Mouse (Mus musculus) gastrocnemius, postnatal 4 days (tissue): ENCODE measurements around the gene Gm26602. TPM values are rescaled to one million over a fixed set of nuclear protein-coding genes. Genes with fewer than 3 reads are reported as not detected.
A peak's percentile ranks its signal among the peaks of the same experiment; 100 is the strongest.
"Not testable (repeated sequence)": the region's sequence is repeated elsewhere in the genome, so short reads cannot be mapped to it uniquely, and the experiment has no call there.

Source experiments
- DNase-seq, 2 experiments: peaks; one replicate each; pipeline ENCODE4 v3.0.0; 2021 to 2022; ENCODE audit warnings: low spot score in 2 of 2, mixed read lengths in 2 of 2
- microRNA-seq: library from miRNA; unstranded; fragments of <30 nt; microRNA quantifications from one replicate; pipeline ENCODE4 v1.2.0, GENCODE M21; 2021
- total RNA-seq, 2 experiments: library from RNA; stranded (reverse); gene quantifications; 2 replicates each; pipeline ENCODE4 v1.2.3; 2021

Gene Gm26602
- total RNA-seq, 2 experiments from 2014 or later: not detected

DNA sequence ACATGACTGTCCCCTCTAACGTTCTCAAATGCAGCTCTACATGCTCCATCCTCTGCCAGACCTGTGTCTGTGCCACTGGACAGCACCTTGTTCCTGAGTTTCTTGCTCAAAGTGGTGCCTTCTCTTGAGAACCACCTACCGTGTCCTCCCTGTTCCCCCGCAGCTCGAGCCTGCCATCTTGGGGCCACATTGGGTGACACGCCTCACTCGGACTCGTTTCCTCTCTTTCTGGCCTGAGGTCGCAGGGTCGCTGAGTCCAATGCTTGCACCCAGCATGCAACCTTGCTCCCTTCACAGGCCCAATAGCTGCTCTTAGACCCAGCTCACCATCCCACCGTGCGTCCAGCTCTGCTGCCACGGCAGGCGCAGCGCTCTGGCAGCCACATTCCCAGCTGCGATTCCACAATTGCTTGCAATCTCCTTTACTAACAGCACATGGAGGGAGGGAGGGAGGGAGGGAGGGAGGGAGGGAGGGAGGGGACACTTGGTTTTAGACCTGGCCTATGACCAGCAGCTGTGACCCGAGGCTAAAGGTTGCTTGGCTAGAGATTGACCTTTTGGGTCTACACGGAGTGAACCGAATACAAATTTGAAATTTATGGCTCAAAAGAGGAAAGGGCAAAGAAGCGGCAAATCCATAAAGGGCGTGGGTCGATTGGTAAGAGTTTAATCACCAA is 47.6 kb downstream of the Gm26602 start:
- peak; percentile 70 to 81 for DNase-seq

DNA sequence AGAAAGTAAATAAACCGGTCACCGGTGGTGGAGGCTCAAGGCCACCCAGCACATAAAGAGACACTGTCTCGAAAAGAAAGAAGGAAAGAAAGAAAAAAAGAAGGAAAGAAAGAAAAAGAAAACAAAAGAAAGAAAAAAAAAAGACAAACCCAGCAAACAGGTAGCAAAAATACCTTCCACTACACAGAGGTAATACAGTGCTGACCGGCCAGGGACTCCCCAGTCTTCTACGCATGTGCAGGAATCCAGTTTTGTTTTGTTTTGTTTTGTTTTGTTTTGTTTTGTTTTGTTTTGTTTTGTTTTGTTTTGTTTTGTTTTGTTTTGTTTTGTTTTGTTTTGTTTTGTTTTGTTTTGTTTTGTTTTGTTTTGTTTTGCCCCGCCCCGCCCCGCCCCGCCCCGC is 48.8 kb downstream of the Gm26602 start:
- not testable (repeated sequence) for DNase-seq

DNA sequence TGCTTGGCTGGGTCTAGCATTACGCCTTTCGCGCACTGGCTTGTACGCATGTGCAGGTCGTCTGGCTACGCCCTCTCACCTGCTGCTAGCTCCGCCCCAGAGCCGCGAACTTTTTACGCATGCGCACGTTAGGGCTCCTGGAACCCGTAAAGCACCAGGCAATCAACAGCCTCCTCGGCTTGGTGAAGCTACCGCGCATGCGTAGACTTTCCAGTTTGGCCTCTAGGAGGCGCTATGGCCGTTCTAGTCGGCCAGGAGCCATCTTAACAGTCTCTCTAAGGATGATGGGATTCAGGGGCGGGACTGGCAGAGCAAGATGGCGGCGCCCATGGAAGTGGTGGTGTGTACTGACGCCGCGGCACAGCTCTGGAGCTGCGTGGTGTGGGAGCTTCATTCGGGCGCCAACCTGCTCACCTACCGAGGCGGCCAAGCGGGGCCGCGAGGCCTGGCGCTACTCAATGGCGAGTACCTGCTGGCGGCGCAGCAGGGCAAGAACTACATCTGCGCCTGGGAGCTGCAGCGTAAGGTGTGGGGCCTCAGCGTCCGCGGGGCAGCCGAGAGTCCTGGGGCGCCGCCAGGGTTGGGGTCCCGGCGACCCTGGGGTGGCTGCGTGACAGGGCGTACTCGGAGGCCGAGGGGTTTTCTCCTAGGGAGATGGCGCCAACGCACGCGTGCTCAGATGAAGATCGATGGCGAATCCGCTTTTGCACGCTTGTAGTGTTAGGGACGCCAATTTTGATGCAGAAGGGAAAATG is 49.4 kb downstream of the Gm26602 start, which contains the start of gene Wdr18:
Wdr18 (plus strand) TSS at position 306 of the 755 bp plus-strand sequence.
- peak; percentile 96 for DNase-seq

Small RNA genes within 50 kb of the gene (microRNA-seq; reads per million reads assigned to microRNA genes)
- not detected for gene Mir6910

Other genes starting within 250 kb of the Gm26602 start
- gene Madcam1, start 246.3 kb upstream of the Gm26602 start, total RNA-seq: under 1 TPM in 1 of 2 experiments, not detected in 1; 0.39 TPM
- gene Tpgs1, start 241.5 kb upstream of the Gm26602 start, total RNA-seq: 10 to 100 TPM; 21.2 to 21.6 TPM
- 100 to 1,000 TPM; 307 to 315 TPM for gene Cdc34, start 228.7 kb upstream of the Gm26602 start, total RNA-seq
- gene Gzmm, start 221.8 kb upstream of the Gm26602 start, total RNA-seq: 1 to 10 TPM; 2.5 to 3.8 TPM
- 100 to 1,000 TPM; 390 to 392 TPM for gene Bsg, start 206.4 kb upstream of the Gm26602 start, total RNA-seq
- gene Hcn2, start 194.2 kb upstream of the Gm26602 start, total RNA-seq: under 1 TPM; 0.96 TPM
- gene Polrmt, start 164.3 kb upstream of the Gm26602 start, total RNA-seq: 10 to 100 TPM; 25.5 to 27.8 TPM
- not detected for gene Fgf22, start 155.8 kb upstream of the Gm26602 start, total RNA-seq
- gene Rnf126, start 143.9 kb upstream of the Gm26602 start, total RNA-seq: 10 to 100 TPM; 45.0 to 52.5 TPM
- gene Fstl3, start 133.6 kb upstream of the Gm26602 start, total RNA-seq: 1 to 10 TPM; 1.1 to 2.1 TPM
- gene Prss57, start 119.9 kb upstream of the Gm26602 start, total RNA-seq: not detected
- gene Palm, start 117.3 kb upstream of the Gm26602 start, total RNA-seq: 10 to 100 TPM; 42.1 to 50.8 TPM
- gene Misp, start 89.9 kb upstream of the Gm26602 start, total RNA-seq: under 1 TPM in 1 of 2 experiments, not detected in 1; 0.42 TPM
- 100 to 1,000 TPM; 167 to 170 TPM for gene Ptbp1, start 56.4 kb upstream of the Gm26602 start, total RNA-seq
- under 1 TPM in 1 of 2 experiments, not detected in 1; 0.47 TPM for gene Prtn3, start 36.4 kb upstream of the Gm26602 start, total RNA-seq
- gene Plppr3, start 36.2 kb upstream of the Gm26602 start, total RNA-seq: 1 to 10 TPM; 1.2 to 1.3 TPM
- under 1 TPM in 1 of 2 experiments, not detected in 1; 0.29 TPM for gene Elane, start 24.6 kb upstream of the Gm26602 start, total RNA-seq
- gene Cfd, start 20.0 kb upstream of the Gm26602 start, total RNA-seq: 100 to 1,000 TPM in 1 of 2 experiments, 10 to 100 TPM in 1; 85.8 to 154 TPM
- 10 to 100 TPM; 39.4 to 41.1 TPM for gene Med16, start 1.9 kb upstream of the Gm26602 start, total RNA-seq
- under 1 TPM; 0.41 to 0.56 TPM for gene Kiss1r, start 6.1 kb downstream of the Gm26602 start, total RNA-seq
- 100 to 1,000 TPM in 1 of 2 experiments, 10 to 100 TPM in 1; 97.9 to 102 TPM for gene R3hdm4, start 10.4 kb downstream of the Gm26602 start, total RNA-seq
- 1 to 10 TPM; 4.5 to 4.9 TPM for gene Arid3a, start 16.2 kb downstream of the Gm26602 start, total RNA-seq
- gene Wdr18, start 49.3 kb downstream of the Gm26602 start, total RNA-seq: 10 to 100 TPM; 27.7 to 28.3 TPM
- under 1 TPM; 0.10 to 0.27 TPM for gene Grin3b, start 59.9 kb downstream of the Gm26602 start, total RNA-seq
- 100 to 1,000 TPM; 109 to 119 TPM for gene Tmem259, start 73.5 kb downstream of the Gm26602 start, total RNA-seq
- gene Cnn2, start 77.7 kb downstream of the Gm26602 start, total RNA-seq: 10 to 100 TPM; 51.0 to 55.0 TPM
- gene Abca7, start 85.6 kb downstream of the Gm26602 start, total RNA-seq: 1 to 10 TPM; 4.8 to 4.9 TPM
- gene Arhgap45, start 105.8 kb downstream of the Gm26602 start, total RNA-seq: 1 to 10 TPM; 4.0 to 4.7 TPM
- 10 to 100 TPM; 77.3 to 77.7 TPM for gene Polr2e, start 128.9 kb downstream of the Gm26602 start, total RNA-seq
- gene Gpx4, start 136.3 kb downstream of the Gm26602 start, total RNA-seq: 100 to 1,000 TPM; 339 to 434 TPM
- 10 to 100 TPM; 13.0 to 13.6 TPM for gene Sbno2, start 194.7 kb downstream of the Gm26602 start, total RNA-seq
- gene Stk11, start 204.9 kb downstream of the Gm26602 start, total RNA-seq: 100 to 1,000 TPM; 116 to 125 TPM
- gene Atp5d, start 227.8 kb downstream of the Gm26602 start, total RNA-seq: 100 to 1,000 TPM; 522 to 564 TPM
- gene Cbarp, start 230.0 kb downstream of the Gm26602 start, total RNA-seq: 1 to 10 TPM; 2.2 to 2.7 TPM
- 10 to 100 TPM; 67.7 to 74.0 TPM for gene Midn, start 237.4 kb downstream of the Gm26602 start, total RNA-seq